Mouse (Mus musculus) limb, embryonic 15.5 days (tissue): ENCODE results near the gene Tma7. TPM values are rescaled to one million over a fixed set of nuclear protein-coding genes. Genes with fewer than 3 reads are reported as not detected.

Experiments
- ATAC-seq: fragments of 200-750 bp; cut with Nextera tagmentation; 2 replicates; pipeline ENCODE4 v1.8.0; 2017; ENCODE audit warnings: low read depth, moderate TSS enrichment; ENCODE audit not compliant: insufficient number of reproducible peaks, low FRiP score, low TSS enrichment
- H3K27ac ChIP-seq: fragments of 300-500 bp; sonication (generic); 2 replicates; pipeline ENCODE4 v1.5.1; 2015; ENCODE audit warnings: moderate library complexity, mild to moderate bottlenecking, inconsistent platforms
- H3K27me3 ChIP-seq: fragments of 300-500 bp; sonication (generic); 2 replicates; pipeline ENCODE4 v1.6.1; 2015; ENCODE audit warnings: inconsistent platforms
- H3K36me3 ChIP-seq: fragments of 300-500 bp; sonication (generic); 2 replicates; pipeline ENCODE4 v1.6.1; 2015; ENCODE audit warnings: inconsistent platforms
- H3K4me1 ChIP-seq: fragments of 300-500 bp; sonication (generic); 2 replicates; pipeline ENCODE4 v1.6.1; 2015; ENCODE audit warnings: inconsistent platforms
- H3K4me2 ChIP-seq: fragments of 300-500 bp; sonication (generic); 2 replicates; pipeline ENCODE4 v1.6.1; 2015; ENCODE audit warnings: mild to moderate bottlenecking, inconsistent platforms
- H3K4me3 ChIP-seq: fragments of 300-500 bp; sonication (generic); 2 replicates; pipeline ENCODE4 v1.5.1; 2015; ENCODE audit warnings: mild to moderate bottlenecking, inconsistent platforms
- H3K9ac ChIP-seq: fragments of 300-500 bp; sonication (generic); 2 replicates; pipeline ENCODE4 v1.6.1; 2015; ENCODE audit warnings: inconsistent platforms
- H3K9me3 ChIP-seq: fragments of 300-500 bp; sonication (generic); 2 replicates; pipeline ENCODE4 v1.6.1; 2016; ENCODE audit warnings: inconsistent platforms
- WGBS: fragments of 180-500 bp; shearing (Covaris S2); methylation state at CpG from one replicate; pipeline ENCODE4 v1.1.7; 2015; 5-methylcytosine and 5-hydroxymethylcytosine counted together
- polyA plus RNA-seq: library from polyadenylated mRNA; unstranded; fragments of >200 nt; fragmentation: Nextera tagmentation; extraction: Ambion mirVana; gene quantifications from 2 replicates; pipeline ENCODE4 v1.2.1, GENCODE M21; 2015

The Tma7 gene
- polyA plus RNA-seq, 1 experiment from 2014 or later: 558 TPM

DNA sequence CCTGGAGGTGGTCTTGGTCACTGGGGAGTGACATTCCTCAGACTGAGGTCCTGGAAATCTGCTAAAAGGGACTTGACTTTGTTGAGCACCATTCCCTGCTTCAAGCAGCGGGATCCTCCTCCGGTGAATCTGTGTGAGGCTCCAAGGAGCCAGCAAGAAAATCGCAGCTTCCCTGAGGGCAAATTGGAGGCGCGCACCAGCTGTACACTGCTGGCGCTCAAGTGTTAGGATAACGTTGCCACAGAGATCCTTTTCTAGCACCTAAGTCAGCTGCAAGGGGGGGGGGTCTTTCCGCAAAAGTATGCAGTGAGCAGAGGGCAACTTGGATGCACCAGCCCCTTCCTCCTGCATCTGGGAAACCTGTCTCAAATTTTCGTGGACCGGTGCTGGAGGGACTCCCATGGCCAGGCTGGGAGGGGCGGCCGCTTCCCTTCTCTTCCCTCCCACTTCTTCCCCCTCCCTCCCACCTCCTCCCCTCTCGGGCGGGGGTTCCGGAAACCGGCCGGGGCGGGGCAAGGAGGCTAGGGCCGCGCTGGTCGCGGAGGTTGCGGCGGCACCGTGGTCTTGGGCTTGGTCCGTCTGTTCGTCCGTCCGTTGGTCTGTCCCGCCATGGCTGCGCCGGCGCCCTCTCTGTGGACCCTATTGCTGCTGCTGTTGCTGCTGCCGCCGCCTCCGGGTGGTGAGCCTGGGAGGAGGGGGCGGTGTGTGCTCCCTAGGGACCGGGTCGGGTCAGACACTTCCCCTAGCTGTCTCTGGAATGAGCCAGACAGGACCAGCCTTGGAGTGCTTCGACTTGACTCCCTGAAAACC lies 44.1 kb downstream of the Tma7 start, which contains the start of gene Shisa5:
Gene Shisa5, plus strand, starts transcription at position 480 of the 810 bp plus-strand sequence.
- peak; percentile 89 for ATAC-seq
- peak within 1 kb of the TSS; percentile 69 for H3K4me3 ChIP-seq
- no peaks in the 10 kb centered on the region for H3K36me3 ChIP-seq
- peak within 1 kb of the TSS; percentile 83 for H3K27ac ChIP-seq
- H3K27me3 ChIP-seq: no peaks in the 10 kb centered on the region
- no peaks in the 10 kb centered on the region for H3K9me3 ChIP-seq
- peaks cover 31% of the 10 kb centered on the region for H3K4me1 ChIP-seq
- peak within 1 kb of the TSS; percentile 71 for H3K4me2 ChIP-seq
- WGBS: under 1% methylated on average over 33 of the region's 40 CpGs
- H3K9ac ChIP-seq: peak within 1 kb of the TSS; percentile 84

DNA sequence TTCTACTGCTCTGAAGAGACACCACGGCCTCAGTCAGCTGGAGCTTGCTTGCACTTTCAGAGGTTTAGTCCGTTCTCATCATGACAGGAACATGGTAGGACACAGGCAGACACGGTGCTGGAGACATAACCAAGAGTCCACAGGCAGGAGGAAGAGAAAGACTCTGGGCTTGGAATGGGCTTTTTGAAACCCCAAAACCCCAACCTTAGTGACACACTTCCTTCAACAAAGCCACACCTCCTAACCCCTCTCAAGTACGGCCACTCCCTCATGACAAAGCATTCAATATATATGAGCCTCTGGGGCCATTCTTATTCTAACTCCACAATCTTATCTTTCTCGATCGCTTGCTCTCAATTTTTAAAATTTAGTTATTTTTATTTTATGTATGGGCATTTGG lies 50.0 kb downstream of the Tma7 start:
- no peak overlapping the region for H3K4me3 ChIP-seq
- no peak for ATAC-seq
- no peaks in the 10 kb centered on the region for H3K4me1 ChIP-seq
- WGBS: 84% methylated on average over 6 of the region's 6 CpGs
- no peaks in the 10 kb centered on the region for H3K9me3 ChIP-seq
- no peaks in the 10 kb centered on the region; the same call in 1 of the 2 replicates for H3K36me3 ChIP-seq
- no peak overlapping the region for H3K9ac ChIP-seq
- H3K27ac ChIP-seq: no peak overlapping the region
- H3K27me3 ChIP-seq: no peaks in the 10 kb centered on the region
- H3K4me2 ChIP-seq: no peak overlapping the region

- H3K36me3 ChIP-seq: no peaks in the 10 kb centered on the region; the same call in 1 of the 2 replicates
- 79% methylated on average over 8 of the region's 8 CpGs for WGBS
- ATAC-seq: no peak
- no peaks in the 10 kb centered on the region for H3K4me1 ChIP-seq
- no peak overlapping the region for H3K9ac ChIP-seq
- no peak overlapping the region for H3K4me2 ChIP-seq
- H3K9me3 ChIP-seq: no peaks in the 10 kb centered on the region
- no peak overlapping the region for H3K4me3 ChIP-seq
- no peaks in the 10 kb centered on the region for H3K27me3 ChIP-seq
- no peak overlapping the region for H3K27ac ChIP-seq
Measured at GRCm38 (mm10) chr9:109031686-109032085, 50.7 kb downstream of the Tma7 start.

DNA sequence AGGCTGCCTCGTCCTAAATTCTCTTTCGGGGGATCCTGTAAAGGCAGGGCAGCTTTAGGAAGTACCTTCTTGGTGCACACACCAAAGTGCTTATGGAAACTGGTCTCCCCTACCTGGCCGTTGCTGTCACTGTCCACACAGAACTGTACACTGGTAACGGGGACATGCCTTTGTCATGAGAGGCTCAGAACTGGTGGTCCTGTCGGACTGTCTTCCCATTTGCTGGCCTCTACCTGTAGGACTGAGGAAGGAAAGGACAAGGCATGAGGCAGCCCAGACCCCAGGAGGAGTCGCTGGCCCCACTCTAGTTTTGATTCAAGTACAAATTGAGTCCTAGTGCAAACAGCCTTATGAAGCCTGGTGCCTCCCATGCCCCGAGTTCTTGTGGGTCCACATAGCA lies 51.4 kb downstream of the Tma7 start:
- no peak for ATAC-seq
- WGBS: 89% methylated on average over 7 of the region's 7 CpGs
- no peaks in the 10 kb centered on the region for H3K4me1 ChIP-seq

GRCm38 (mm10) chr9:109030312-109030711 lies 52.1 kb downstream of the Tma7 start:
- no peak for ATAC-seq
- Histone ChIP-seq H3K4me2 (no peak overlapping the region), H3K27me3 (no peaks in the 10 kb centered on the region), H3K4me1 (no peaks in the 10 kb centered on the region), H3K36me3 (peaks cover 4% of the 10 kb centered on the region; the same call in 1 of the 2 replicates), H3K4me3 (no peak overlapping the region), H3K27ac (no peak overlapping the region), H3K9ac (no peak overlapping the region), H3K9me3 (no peaks in the 10 kb centered on the region)
- WGBS: 75% methylated on average over 3 of the region's 3 CpGs

More for the DNA sequence above, 51.4 kb downstream of the Tma7 start:
- Histone ChIP-seq H3K4me2 (no peak overlapping the region), H3K27ac (no peak overlapping the region), H3K9ac (no peak overlapping the region), H3K27me3 (no peaks in the 10 kb centered on the region), H3K36me3 (no peaks in the 10 kb centered on the region; the same call in 1 of the 2 replicates), H3K4me3 (no peak overlapping the region), H3K9me3 (no peaks in the 10 kb centered on the region)

DNA sequence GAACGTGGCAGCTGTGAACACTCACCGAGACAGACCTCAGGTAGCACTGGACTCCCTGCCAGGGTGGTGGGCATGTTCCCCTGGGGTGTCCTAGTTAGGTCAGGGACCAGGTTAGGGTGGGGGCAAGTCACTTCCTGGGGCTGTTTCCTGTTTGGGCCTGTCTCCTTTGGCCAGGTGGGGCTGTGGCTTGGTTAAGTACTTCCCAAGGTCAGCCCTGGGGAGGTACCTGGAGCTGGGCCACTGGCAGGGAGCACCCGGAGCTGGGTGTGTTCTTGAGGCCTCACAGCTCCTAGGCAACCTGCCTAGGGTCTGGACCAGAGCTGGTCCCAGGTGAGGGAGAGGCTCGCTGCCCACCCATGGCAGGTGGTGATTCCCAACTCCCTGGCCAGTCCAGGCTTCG lies 53.5 kb downstream of the Tma7 start:
- H3K4me3 ChIP-seq: no peak overlapping the region

DNA sequence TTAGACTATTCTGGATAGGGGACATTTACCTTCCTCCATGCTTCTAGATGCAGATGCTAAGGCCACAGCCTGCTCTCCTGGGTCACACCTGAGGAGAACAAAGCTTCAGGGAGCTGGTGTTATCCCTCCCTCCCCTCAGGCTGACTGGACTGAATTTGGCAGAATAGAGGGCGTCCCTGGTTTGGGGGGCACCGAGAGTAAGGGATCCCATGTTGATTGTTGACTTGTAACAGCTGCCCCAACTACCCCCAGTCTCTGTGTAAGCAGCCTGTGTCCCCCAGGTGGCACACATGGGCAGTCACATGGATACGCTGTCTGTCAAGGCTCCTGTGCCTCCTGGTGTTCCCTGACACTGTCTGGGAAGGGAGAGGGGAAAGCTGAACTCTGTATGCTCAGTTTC lies 54.0 kb downstream of the Tma7 start:
- Histone ChIP-seq H3K4me3 (no peak overlapping the region), H3K9me3 (no peaks in the 10 kb centered on the region), H3K27me3 (no peaks in the 10 kb centered on the region), H3K9ac (no peak overlapping the region), H3K4me1 (no peaks in the 10 kb centered on the region), H3K4me2 (no peak overlapping the region), H3K36me3 (peaks cover 7% of the 10 kb centered on the region; the same call in 1 of the 2 replicates), H3K27ac (no peak overlapping the region)
- no peak for ATAC-seq
- WGBS: 73% methylated on average over 3 of the region's 3 CpGs

More for the DNA sequence above, 53.5 kb downstream of the Tma7 start:
- Histone ChIP-seq H3K27me3 (no peaks in the 10 kb centered on the region), H3K4me2 (no peak overlapping the region), H3K9ac (no peak overlapping the region), H3K27ac (no peak overlapping the region), H3K4me1 (no peaks in the 10 kb centered on the region), H3K36me3 (peaks cover 7% of the 10 kb centered on the region; the same call in 1 of the 2 replicates), H3K9me3 (no peaks in the 10 kb centered on the region)
- 57% methylated on average over 5 of the region's 5 CpGs for WGBS
- ATAC-seq: no peak

- H3K36me3 ChIP-seq: peaks cover 7% of the 10 kb centered on the region; the same call in 1 of the 2 replicates
- no peaks in the 10 kb centered on the region for H3K9me3 ChIP-seq
- H3K9ac ChIP-seq: no peak overlapping the region
- 72% methylated on average over 8 of the region's 8 CpGs for WGBS
- ATAC-seq: no peak
- H3K27ac ChIP-seq: no peak overlapping the region
- H3K4me2 ChIP-seq: no peak overlapping the region
- H3K27me3 ChIP-seq: no peaks in the 10 kb centered on the region
- no peaks in the 10 kb centered on the region for H3K4me1 ChIP-seq
- no peak overlapping the region for H3K4me3 ChIP-seq
Measured at GRCm38 (mm10) chr9:109027521-109027920, 54.9 kb downstream of the Tma7 start.

Other genes starting within 250 kb of the Tma7 start
- gene Slc26a6, start 229.3 kb downstream of the Tma7 start, polyA plus RNA-seq: 12.7 and 13.8 TPM in 2 replicates
- gene Tmem89, start 168.0 kb downstream of the Tma7 start, polyA plus RNA-seq: 0.31 TPM in 1 of 2 replicates, not detected in the other
- gene Uqcrc1, start 146.0 kb downstream of the Tma7 start, polyA plus RNA-seq: 427 and 499 TPM in 2 replicates
- 19.4 and 24.4 TPM in 2 replicates for gene Col7a1, start 129.0 kb downstream of the Tma7 start, polyA plus RNA-seq
- 0.46 TPM in 1 of 2 replicates, not detected in the other for gene Ucn2, start 96.6 kb downstream of the Tma7 start, polyA plus RNA-seq
- gene Pfkfb4, start 90.8 kb downstream of the Tma7 start, polyA plus RNA-seq: 10.0 and 11.8 TPM in 2 replicates
- 108 and 123 TPM in 2 replicates for gene Shisa5, start 44.0 kb downstream of the Tma7 start, polyA plus RNA-seq
- 16.0 and 17.2 TPM in 2 replicates for gene Trex1, start 22.9 kb downstream of the Tma7 start, polyA plus RNA-seq
- gene Atrip, start 8.5 kb downstream of the Tma7 start, polyA plus RNA-seq: 25.4 and 27.4 TPM in 2 replicates
- 12.5 and 13.6 TPM in 2 replicates for gene Ccdc51, start 94 bp downstream of the Tma7 start, polyA plus RNA-seq
- gene Plxnb1, start 12.8 kb upstream of the Tma7 start, polyA plus RNA-seq: 9.3 and 11.2 TPM in 2 replicates
- not detected in 2 replicates for gene Fbxw21, start 79.5 kb upstream of the Tma7 start, polyA plus RNA-seq
- not detected in 2 replicates for gene Fbxw13, start 113.4 kb upstream of the Tma7 start, polyA plus RNA-seq
- not detected in 2 replicates for gene Fbxw20, start 152.2 kb upstream of the Tma7 start, polyA plus RNA-seq
- gene Fbxw14, start 205.1 kb upstream of the Tma7 start, polyA plus RNA-seq: not detected in 2 replicates